14 mouse cellular contexts compared by ENCODE assay signal in genomic region chr17:49863597-49863996, GRCm38 (mm10).
DNase-seq lines count a peak whose midpoint lies in the region; ATAC-seq and TF ChIP-seq lines count a peak whose summit lies in the region.
"Had no signal": no experiment of that assay in that cellular context is flagged by ENCODE, and none has a peak within 500 bp of the region (broad histone marks: within the 10 kb centered on the region; RNA-seq: fewer than 3 reads in every experiment).

No protein-coding gene starts in this region.

- H3K9ac ChIP-seq in forebrain, postnatal 0 days: no peak overlapping the region
- no peak overlapping the region for H3K9ac ChIP-seq in midbrain, embryonic 12.5 days (replicated peaks)
- H3K9ac ChIP-seq: heart, embryonic 15.5 days had no signal

- no peak for ATAC-seq in cerebellum, adult (ENCODE audit: insufficient number of reproducible peaks, low FRiP score, low TSS enrichment)
- ATAC-seq in forebrain, postnatal 0 days: no peak
- peak; percentile 19; the same call in 1 of the 2 replicates for ATAC-seq in midbrain, embryonic 12.5 days (ENCODE audit: low FRiP score, low read depth)
- ATAC-seq: intestine, postnatal 0 days had no signal

- peak; percentile 52 to 68 for DNase-seq in cerebellum, postnatal 14 days
- DNase-seq in brain, adult 2 months (ENCODE audit: low read depth, low spot score): peak; percentile 37
- peak; percentile 55 for DNase-seq in forebrain, postnatal 0 days
- DNase-seq in thymus, postnatal 25 days: no peak
- no peak for DNase-seq in heart, postnatal 36 days
- DNase-seq in ovary, adult 18-20 months (ENCODE audit: low spot score): no peak
- DNase-seq: embryo, embryonic 11 days; kidney, postnatal 4 days; liver; lung, postnatal 14 days had no signal

- no peaks in the 10 kb centered on the region for H3K9me3 ChIP-seq in forebrain, postnatal 0 days (ENCODE audit: low read length)
- no peaks in the 10 kb centered on the region for H3K9me3 ChIP-seq in midbrain, embryonic 12.5 days
- H3K9me3 ChIP-seq: heart, embryonic 15.5 days had no signal

- no peak overlapping the region for H3K4me2 ChIP-seq in forebrain, postnatal 0 days (ENCODE audit: low read depth)
- no peak overlapping the region for H3K4me2 ChIP-seq in midbrain, embryonic 12.5 days (replicated peaks)
- H3K4me2 ChIP-seq: heart, embryonic 15.5 days had no signal

- peak overlapping the region; percentile 64 for H3K27ac ChIP-seq in forebrain, postnatal 0 days (ENCODE audit: low read depth, low read length)
- H3K27ac ChIP-seq in midbrain, embryonic 12.5 days (replicated peaks): 0 out of 2 replicates have a peak overlapping the region, but pooled peaks have one; percentile 3
- H3K27ac ChIP-seq: heart, embryonic 15.5 days had no signal

- 17% methylated on average over 5 of the region's 5 CpGs for WGBS in forebrain, postnatal 0 days
- WGBS in midbrain, embryonic 12.5 days: 20% methylated on average over 5 of the region's 5 CpGs

- H3K27me3 ChIP-seq in forebrain, postnatal 0 days (ENCODE audit: insufficient read depth, low read length): no peaks in the 10 kb centered on the region
- no peaks in the 10 kb centered on the region for H3K27me3 ChIP-seq in midbrain, embryonic 12.5 days
- H3K27me3 ChIP-seq: heart, embryonic 15.5 days had no signal

- no peaks in the 10 kb centered on the region for H3K36me3 ChIP-seq in forebrain, postnatal 0 days (ENCODE audit: insufficient read depth)
- no peaks in the 10 kb centered on the region for H3K36me3 ChIP-seq in midbrain, embryonic 12.5 days
- H3K36me3 ChIP-seq: heart, embryonic 15.5 days had no signal

- TF ChIP-seq CTCF in forebrain, postnatal 0 days (IDR thresholded peaks at IDR 0.05; ENCODE audit: low read depth): no peak

- no peak overlapping the region for H3K4me3 ChIP-seq in forebrain, postnatal 0 days (ENCODE audit: low read depth, low read length)
- no peak overlapping the region for H3K4me3 ChIP-seq in midbrain, embryonic 12.5 days
- H3K4me3 ChIP-seq: heart, embryonic 15.5 days had no signal

- intact Hi-C loops in heart, postnatal 36 days (cut with DNase I): no loop called here

- H3K4me1 ChIP-seq in forebrain, postnatal 0 days (ENCODE audit: insufficient read depth): peaks cover 20% of the 10 kb centered on the region
- peaks cover 22% of the 10 kb centered on the region for H3K4me1 ChIP-seq in midbrain, embryonic 12.5 days

Comparison
In these comparisons a context has a peak if more than half of its experiments do, and no peak if none do; other contexts are left out.
1. DNase-seq: peak in cerebellum, postnatal 14 days (2 of 2), brain, adult 2 months (single experiment) and forebrain, postnatal 0 days (single experiment); none in thymus, postnatal 25 days (single experiment), heart, postnatal 36 days (0 of 2) and ovary, adult 18-20 months (single experiment).